Mouse (Mus musculus): ENCODE data around the gene Ptprk. TPM values are rescaled to one million over a fixed set of nuclear protein-coding genes. Genes with fewer than 3 reads are reported as not detected.

The Ptprk gene
- polyA plus RNA-seq, 1 experiment from 2014 or later: 27.2 TPM

DNA sequence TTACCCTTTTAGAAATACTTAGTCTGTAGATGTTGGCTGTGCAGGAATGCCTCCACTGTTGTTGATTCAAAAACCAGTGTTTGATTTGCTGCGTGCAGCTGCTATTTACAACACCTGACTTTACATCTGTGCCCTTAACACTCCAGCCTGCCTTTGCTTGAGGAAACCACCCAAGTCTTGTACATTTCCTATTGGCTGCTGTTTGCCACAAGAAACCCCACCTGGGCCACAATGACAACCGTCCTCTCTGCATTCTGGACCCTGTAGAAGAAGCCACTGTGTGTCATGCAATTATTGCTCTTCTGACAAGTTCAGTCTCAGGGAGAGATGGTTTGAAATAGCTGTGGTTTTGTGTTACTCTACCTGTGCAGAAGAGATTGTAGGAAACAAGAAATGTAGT, 439.0 kb downstream of the Ptprk start:
- no peaks in the 10 kb centered on the region for H3K9me3 ChIP-seq (ENCODE audit: control insufficient read depth, low read length)
- H3K4me1 ChIP-seq (ENCODE audit: control insufficient read depth, insufficient read depth, low read length): no peaks in the 10 kb centered on the region
- H3K27me3 ChIP-seq (ENCODE audit: control insufficient read depth, insufficient read depth, low read length): no peaks in the 10 kb centered on the region
- no peak overlapping the region for H3K4me2 ChIP-seq (ENCODE audit: low read depth)
- DNase-seq (ENCODE audit: low spot score) (no peak), ATAC-seq (ENCODE audit: insufficient read depth, low FRiP score, low TSS enrichment) (no peak)
- H3K27ac ChIP-seq (ENCODE audit: low read depth, low read length): no peak overlapping the region
- no peak overlapping the region for H3K9ac ChIP-seq (ENCODE audit: low read length)
- 88% methylated on average over 2 of the region's 2 CpGs for WGBS
- no peaks in the 10 kb centered on the region for H3K36me3 ChIP-seq (ENCODE audit: control insufficient read depth, insufficient read depth, low read length)
- H3K4me3 ChIP-seq (ENCODE audit: low read depth, low read length): no peak overlapping the region

DNA sequence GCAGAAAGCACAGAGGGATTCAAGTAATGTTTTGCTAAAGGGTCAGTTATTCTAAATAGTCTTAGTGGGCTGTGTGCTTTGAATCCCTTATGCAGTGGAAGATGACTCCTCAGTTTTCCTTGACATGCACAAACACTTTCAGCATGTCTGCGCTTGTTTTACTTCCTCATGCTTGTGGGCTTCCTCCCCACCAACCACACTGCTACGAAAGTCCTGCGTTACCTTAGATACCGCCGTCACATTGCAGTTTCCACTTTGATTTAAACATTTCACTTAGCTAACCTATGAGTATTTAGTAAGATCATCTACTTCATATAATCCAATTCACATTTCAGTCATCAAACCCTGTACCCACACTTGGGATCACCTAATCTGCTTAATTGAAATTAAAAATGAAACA, 441.5 kb downstream of the Ptprk start:
- DNase-seq (ENCODE audit: low spot score) (no peak), ATAC-seq (ENCODE audit: insufficient read depth, low FRiP score, low TSS enrichment) (no peak)
- Histone ChIP-seq H3K4me2 (ENCODE audit: low read depth) (no peak overlapping the region), H3K9me3 (ENCODE audit: control insufficient read depth, low read length) (no peaks in the 10 kb centered on the region), H3K36me3 (ENCODE audit: control insufficient read depth, insufficient read depth, low read length) (no peaks in the 10 kb centered on the region), H3K9ac (ENCODE audit: low read length) (no peak overlapping the region), H3K4me1 (ENCODE audit: control insufficient read depth, insufficient read depth, low read length) (no peaks in the 10 kb centered on the region), H3K27ac (ENCODE audit: low read depth, low read length) (no peak overlapping the region), H3K4me3 (ENCODE audit: low read depth, low read length) (no peak overlapping the region), H3K27me3 (ENCODE audit: control insufficient read depth, insufficient read depth, low read length) (no peaks in the 10 kb centered on the region)
- 94% methylated on average over 5 of the region's 5 CpGs for WGBS

DNA sequence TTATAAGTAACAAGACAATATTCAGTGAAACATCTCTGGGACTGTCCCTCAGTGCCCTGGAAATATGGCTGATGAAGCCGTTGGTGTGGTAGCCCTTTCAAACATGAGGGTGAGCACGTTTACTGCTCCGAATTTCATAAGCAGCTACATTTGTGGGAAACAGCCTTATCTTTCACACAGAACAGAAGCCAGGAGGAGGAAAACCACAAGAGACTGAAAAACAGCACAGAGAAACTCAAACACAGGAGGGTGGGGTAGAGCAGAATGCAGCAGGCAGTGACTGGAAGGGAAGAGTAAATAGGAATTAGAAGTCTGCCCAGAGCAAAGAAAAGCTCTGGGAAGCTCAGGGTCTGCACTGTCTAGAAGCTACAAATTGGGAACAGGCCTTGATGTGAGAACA, 443.7 kb downstream of the Ptprk start:
- no peaks in the 10 kb centered on the region for H3K9me3 ChIP-seq (ENCODE audit: control insufficient read depth, low read length)
- H3K4me1 ChIP-seq (ENCODE audit: control insufficient read depth, insufficient read depth, low read length): no peaks in the 10 kb centered on the region
- 84% methylated on average over 3 of the region's 3 CpGs for WGBS
- no peak overlapping the region for H3K9ac ChIP-seq (ENCODE audit: low read length)
- H3K4me2 ChIP-seq (ENCODE audit: low read depth): no peak overlapping the region
- DNase-seq (ENCODE audit: low spot score) (no peak), ATAC-seq (ENCODE audit: insufficient read depth, low FRiP score, low TSS enrichment) (no peak)
- no peaks in the 10 kb centered on the region for H3K27me3 ChIP-seq (ENCODE audit: control insufficient read depth, insufficient read depth, low read length)
- H3K36me3 ChIP-seq (ENCODE audit: control insufficient read depth, insufficient read depth, low read length): no peaks in the 10 kb centered on the region
- no peak overlapping the region for H3K4me3 ChIP-seq (ENCODE audit: low read depth, low read length)
- H3K27ac ChIP-seq (ENCODE audit: low read depth, low read length): no peak overlapping the region

DNA sequence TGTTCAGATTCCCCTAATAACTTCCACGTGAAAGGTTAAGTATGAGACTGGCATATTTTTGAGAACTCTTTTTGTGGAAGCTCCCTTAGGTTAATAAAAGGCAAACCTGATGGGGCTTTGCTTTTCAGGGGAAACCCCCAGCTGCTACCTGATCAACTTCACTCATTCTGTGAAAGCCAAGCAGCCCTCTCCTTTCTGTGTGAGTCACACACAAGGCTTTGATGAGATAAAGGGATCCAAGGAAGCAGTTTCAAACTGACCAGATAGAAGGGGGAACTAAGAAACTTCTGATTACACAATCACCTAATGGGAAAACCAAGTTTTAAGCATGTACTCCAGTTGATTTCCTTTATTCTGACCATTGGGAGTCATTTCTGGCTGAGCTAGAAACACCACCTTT, 445.2 kb downstream of the Ptprk start:
- DNase-seq (ENCODE audit: low spot score) (no peak), ATAC-seq (ENCODE audit: insufficient read depth, low FRiP score, low TSS enrichment) (no peak)
- H3K36me3 ChIP-seq (ENCODE audit: control insufficient read depth, insufficient read depth, low read length): no peaks in the 10 kb centered on the region
- H3K9me3 ChIP-seq (ENCODE audit: control insufficient read depth, low read length): no peaks in the 10 kb centered on the region
- WGBS: 77% methylated on average over 1 of the region's 1 CpGs
- H3K27me3 ChIP-seq (ENCODE audit: control insufficient read depth, insufficient read depth, low read length): no peaks in the 10 kb centered on the region
- H3K27ac ChIP-seq (ENCODE audit: low read depth, low read length): no peak overlapping the region
- H3K4me3 ChIP-seq (ENCODE audit: low read depth, low read length): no peak overlapping the region
- H3K9ac ChIP-seq (ENCODE audit: low read length): no peak overlapping the region
- no peaks in the 10 kb centered on the region for H3K4me1 ChIP-seq (ENCODE audit: control insufficient read depth, insufficient read depth, low read length)
- H3K4me2 ChIP-seq (ENCODE audit: low read depth): no peak overlapping the region

DNA sequence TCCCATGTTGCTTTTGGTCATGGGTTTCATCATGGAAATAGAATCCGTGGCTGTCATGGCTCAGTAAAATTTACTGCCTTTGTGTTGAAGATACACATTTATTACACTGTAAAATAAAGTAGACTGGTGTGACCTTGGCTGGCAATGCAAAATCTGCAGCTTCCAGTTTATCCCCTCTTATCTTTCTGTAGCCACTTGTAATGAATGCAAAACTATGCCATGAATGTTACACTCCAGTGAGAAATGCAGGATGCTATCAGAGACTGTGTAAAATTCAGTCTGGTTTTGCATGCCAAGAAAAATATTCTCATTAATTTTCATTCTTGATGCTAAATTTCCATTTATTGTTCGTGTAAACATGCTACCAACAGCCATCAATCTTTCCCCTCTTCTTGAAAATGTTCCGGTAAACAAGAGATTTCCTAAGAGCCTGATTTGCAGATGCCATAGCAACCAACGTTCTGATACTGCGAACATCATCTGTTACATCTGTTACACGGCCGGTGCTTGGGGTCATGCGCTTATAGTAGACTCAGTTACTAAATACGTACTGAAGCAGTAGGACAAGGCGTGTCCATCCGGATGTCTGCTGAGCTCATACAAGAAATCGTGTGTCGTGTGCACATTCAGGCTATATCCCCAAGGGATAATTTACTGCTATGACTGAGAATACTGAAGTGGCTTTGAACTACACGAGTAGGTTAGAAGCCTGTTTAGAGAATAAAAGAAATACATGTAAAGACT, 449.5 kb downstream of the Ptprk start:
- Histone ChIP-seq H3K4me3 (ENCODE audit: low read depth, low read length) (no peak overlapping the region), H3K4me2 (ENCODE audit: low read depth) (no peak overlapping the region), H3K27ac (ENCODE audit: low read depth, low read length) (no peak overlapping the region), H3K9me3 (ENCODE audit: control insufficient read depth, low read length) (no peaks in the 10 kb centered on the region), H3K36me3 (ENCODE audit: control insufficient read depth, insufficient read depth, low read length) (no peaks in the 10 kb centered on the region), H3K9ac (ENCODE audit: low read length) (no peak overlapping the region), H3K4me1 (ENCODE audit: control insufficient read depth, insufficient read depth, low read length) (no peaks in the 10 kb centered on the region), H3K27me3 (ENCODE audit: control insufficient read depth, insufficient read depth, low read length) (no peaks in the 10 kb centered on the region)
- ATAC-seq (ENCODE audit: insufficient read depth, low FRiP score, low TSS enrichment) (no peak; the same call in 1 of the 2 replicates), DNase-seq (ENCODE audit: low spot score) (no peak)
- WGBS: 75% methylated on average over 14 of the region's 14 CpGs

DNA sequence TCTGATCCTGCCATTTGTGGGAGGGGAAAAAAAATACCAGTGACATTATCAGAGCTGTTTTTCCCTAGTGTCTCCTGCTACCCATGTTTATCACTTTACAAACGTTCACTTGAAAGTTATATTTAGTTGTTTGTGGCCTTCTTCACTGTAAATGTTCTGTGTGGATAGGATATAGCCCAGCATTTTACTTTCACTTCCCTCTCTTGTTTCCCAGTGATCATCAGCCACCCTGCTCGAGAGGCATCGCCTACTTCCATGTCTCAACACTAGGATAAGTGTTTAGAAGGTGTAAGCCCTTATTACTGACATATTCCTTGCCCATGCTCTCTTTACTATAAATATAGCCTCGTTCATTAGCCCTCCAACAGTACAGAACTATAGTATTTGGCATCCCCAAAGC, 466.0 kb downstream of the Ptprk start:
- Histone ChIP-seq H3K9me3 (ENCODE audit: control insufficient read depth, low read length) (no peaks in the 10 kb centered on the region), H3K4me2 (ENCODE audit: low read depth) (no peak overlapping the region), H3K4me3 (ENCODE audit: low read depth, low read length) (no peak overlapping the region), H3K27me3 (ENCODE audit: control insufficient read depth, insufficient read depth, low read length) (no peaks in the 10 kb centered on the region), H3K27ac (ENCODE audit: low read depth, low read length) (no peak overlapping the region), H3K4me1 (ENCODE audit: control insufficient read depth, insufficient read depth, low read length) (no peaks in the 10 kb centered on the region), H3K36me3 (ENCODE audit: control insufficient read depth, insufficient read depth, low read length) (no peaks in the 10 kb centered on the region), H3K9ac (ENCODE audit: low read length) (no peak overlapping the region)
- no peak for DNase-seq (ENCODE audit: low spot score)
- WGBS: 86% methylated on average over 4 of the region's 4 CpGs
- no peak for ATAC-seq (ENCODE audit: insufficient read depth, low FRiP score, low TSS enrichment)

DNA sequence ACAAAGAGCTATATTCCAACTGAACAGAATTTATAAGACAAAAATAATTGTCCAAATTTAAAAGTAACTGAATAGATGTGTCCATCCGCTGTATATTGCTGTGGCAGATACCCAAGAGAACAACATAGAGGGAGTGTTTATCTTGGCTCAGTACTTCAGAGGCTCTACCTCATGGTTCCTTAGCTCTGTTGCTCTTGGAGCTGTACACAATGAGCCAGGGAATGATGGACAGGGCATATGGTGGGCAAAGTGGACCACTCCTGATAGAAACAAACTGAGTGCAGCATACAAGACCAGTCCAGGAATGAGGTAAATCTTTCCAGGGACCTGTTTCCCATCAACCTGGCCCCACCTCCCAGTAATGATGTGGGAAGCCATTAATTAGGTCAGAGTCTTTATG, 468.1 kb downstream of the Ptprk start:
- no peaks in the 10 kb centered on the region for H3K27me3 ChIP-seq (ENCODE audit: control insufficient read depth, insufficient read depth, low read length)
- H3K36me3 ChIP-seq (ENCODE audit: control insufficient read depth, insufficient read depth, low read length): no peaks in the 10 kb centered on the region
- no peak overlapping the region for H3K4me3 ChIP-seq (ENCODE audit: low read depth, low read length)
- no peak overlapping the region for H3K27ac ChIP-seq (ENCODE audit: low read depth, low read length)
- 97% methylated on average over 1 of the region's 1 CpGs for WGBS
- no peaks in the 10 kb centered on the region for H3K4me1 ChIP-seq (ENCODE audit: control insufficient read depth, insufficient read depth, low read length)
- ATAC-seq (ENCODE audit: insufficient read depth, low FRiP score, low TSS enrichment) (no peak), DNase-seq (ENCODE audit: low spot score) (no peak)
- no peaks in the 10 kb centered on the region for H3K9me3 ChIP-seq (ENCODE audit: control insufficient read depth, low read length)
- no peak overlapping the region for H3K9ac ChIP-seq (ENCODE audit: low read length)
- H3K4me2 ChIP-seq (ENCODE audit: low read depth): no peak overlapping the region

DNA sequence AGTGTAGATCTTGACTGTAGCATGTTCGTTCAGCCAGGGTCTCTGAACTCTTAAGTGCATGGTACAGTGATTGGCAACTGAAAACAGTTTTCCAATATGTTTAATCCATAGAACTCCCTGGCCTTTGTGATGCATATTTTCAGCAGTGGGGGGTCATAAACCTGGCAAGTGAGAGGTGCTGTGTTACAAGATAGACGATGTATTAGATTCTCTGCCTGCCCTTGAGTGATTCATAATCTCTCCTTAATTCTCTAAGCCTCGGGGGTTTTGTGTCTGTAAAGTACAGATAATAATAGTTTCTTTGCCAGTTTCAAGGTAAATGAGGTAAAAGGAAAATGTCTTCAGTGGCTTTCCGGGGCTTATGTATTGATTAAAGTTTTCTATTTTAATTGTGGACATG, 475.9 kb downstream of the Ptprk start:
- H3K27ac ChIP-seq (ENCODE audit: low read depth, low read length): no peak overlapping the region
- no peak overlapping the region for H3K9ac ChIP-seq (ENCODE audit: low read length)
- 40% methylated on average over 4 of the region's 4 CpGs for WGBS
- ATAC-seq (ENCODE audit: insufficient read depth, low FRiP score, low TSS enrichment): no peak
- DNase-seq (ENCODE audit: low spot score): no peak
- H3K4me1 ChIP-seq (ENCODE audit: control insufficient read depth, insufficient read depth, low read length): no peaks in the 10 kb centered on the region
- H3K36me3 ChIP-seq (ENCODE audit: control insufficient read depth, insufficient read depth, low read length): no peaks in the 10 kb centered on the region
- no peaks in the 10 kb centered on the region for H3K27me3 ChIP-seq (ENCODE audit: control insufficient read depth, insufficient read depth, low read length)
- no peaks in the 10 kb centered on the region for H3K9me3 ChIP-seq (ENCODE audit: control insufficient read depth, low read length)
- no peak overlapping the region for H3K4me2 ChIP-seq (ENCODE audit: low read depth)
- H3K4me3 ChIP-seq (ENCODE audit: low read depth, low read length): no peak overlapping the region

DNA sequence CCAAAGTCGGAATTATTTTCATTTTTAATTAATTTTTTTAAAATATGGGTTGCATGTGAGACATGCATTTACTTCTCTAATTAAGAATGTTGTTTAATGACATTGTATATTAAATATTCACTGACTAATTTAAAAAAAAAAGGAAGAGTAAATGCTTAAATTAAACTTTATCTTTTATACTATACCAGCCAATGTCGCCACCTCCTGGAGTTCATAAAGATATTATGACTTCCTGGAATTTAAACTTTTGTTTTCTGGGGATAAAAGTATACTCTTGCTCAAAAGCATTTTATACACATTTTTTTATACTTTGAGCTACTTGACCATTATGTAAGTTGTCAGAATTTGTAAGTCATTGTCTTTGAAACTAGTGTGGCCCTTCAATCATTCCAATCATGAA, 477.4 kb downstream of the Ptprk start:
- H3K4me1 ChIP-seq (ENCODE audit: control insufficient read depth, insufficient read depth, low read length): no peaks in the 10 kb centered on the region
- H3K27ac ChIP-seq (ENCODE audit: low read depth, low read length): no peak overlapping the region
- ATAC-seq (ENCODE audit: insufficient read depth, low FRiP score, low TSS enrichment) (no peak), DNase-seq (ENCODE audit: low spot score) (no peak)
- no peaks in the 10 kb centered on the region for H3K36me3 ChIP-seq (ENCODE audit: control insufficient read depth, insufficient read depth, low read length)
- no peak overlapping the region for H3K9ac ChIP-seq (ENCODE audit: low read length)
- 94% methylated on average over 2 of the region's 2 CpGs for WGBS
- H3K9me3 ChIP-seq (ENCODE audit: control insufficient read depth, low read length): no peaks in the 10 kb centered on the region
- no peaks in the 10 kb centered on the region for H3K27me3 ChIP-seq (ENCODE audit: control insufficient read depth, insufficient read depth, low read length)
- H3K4me2 ChIP-seq (ENCODE audit: low read depth): no peak overlapping the region
- no peak overlapping the region for H3K4me3 ChIP-seq (ENCODE audit: low read depth, low read length)
